Mouse (Mus musculus) testis, postnatal 10 days (tissue): ENCODE results near the gene Nek2.

ENCODE experiments used
- DNase-seq: peaks from one replicate; pipeline ENCODE4 v3.0.0; 2021; ENCODE audit warnings: low spot score

Nek2 gene

DNA sequence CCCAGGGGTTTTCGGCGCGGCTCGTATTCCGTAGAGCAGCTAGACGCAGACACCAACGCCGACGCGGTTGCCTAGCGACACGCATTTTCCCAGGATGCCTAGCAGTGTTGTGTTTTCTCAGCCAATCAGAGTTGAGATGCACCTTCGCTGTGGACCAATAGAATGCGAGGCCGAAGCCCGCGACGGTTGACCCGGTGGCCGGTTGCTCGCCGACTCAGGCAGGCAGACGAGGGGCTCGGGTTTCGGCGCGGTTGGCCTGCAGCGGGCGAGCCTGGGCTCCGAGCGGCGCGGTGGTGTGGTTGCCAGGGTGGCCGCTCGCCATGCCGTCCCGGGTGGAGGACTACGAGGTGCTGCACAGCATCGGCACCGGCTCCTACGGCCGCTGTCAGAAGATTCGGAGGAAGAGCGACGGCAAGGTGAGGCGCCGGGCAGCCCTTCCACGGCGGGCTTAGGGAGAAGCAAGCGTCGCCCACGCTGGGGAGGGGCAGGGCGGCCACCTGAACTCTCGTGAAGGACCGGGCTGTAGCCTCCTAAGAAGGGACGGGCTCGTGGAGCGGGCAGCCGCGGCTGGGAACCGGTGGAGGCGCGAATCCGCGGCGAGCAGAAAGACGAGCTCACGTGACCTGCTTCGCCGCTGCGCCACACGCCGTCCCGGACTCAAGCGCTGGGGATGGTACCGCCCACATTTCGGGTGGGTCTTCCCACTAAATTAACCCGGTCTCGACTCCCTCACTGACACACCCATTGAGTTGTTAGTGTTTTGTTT, at the start of gene Nek2:
Nek2 (plus strand) TSS at position 119 of the 766 bp plus-strand sequence.
- peak; percentile 98 for DNase-seq

DNA sequence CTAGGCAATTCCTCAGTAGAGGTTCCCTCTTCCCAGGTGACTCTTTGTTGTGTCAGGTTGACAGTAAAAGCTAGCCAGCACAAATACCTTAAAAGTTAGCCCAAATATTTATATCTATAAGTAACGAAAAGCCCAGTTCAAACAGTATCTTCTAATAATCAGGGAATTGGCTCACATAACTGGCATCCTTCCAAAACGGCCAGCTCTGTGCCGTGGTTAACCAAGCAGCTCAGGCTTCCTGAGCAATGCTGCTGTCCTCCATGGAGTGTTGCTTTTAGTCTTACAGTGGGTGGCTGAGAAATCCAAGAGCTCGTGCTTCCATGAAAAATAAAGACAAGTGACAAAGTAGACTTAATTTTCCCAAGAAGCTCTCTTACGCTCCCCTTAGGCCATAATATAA, 47.1 kb upstream of the Nek2 start:
- DNase-seq: no peak

DNA sequence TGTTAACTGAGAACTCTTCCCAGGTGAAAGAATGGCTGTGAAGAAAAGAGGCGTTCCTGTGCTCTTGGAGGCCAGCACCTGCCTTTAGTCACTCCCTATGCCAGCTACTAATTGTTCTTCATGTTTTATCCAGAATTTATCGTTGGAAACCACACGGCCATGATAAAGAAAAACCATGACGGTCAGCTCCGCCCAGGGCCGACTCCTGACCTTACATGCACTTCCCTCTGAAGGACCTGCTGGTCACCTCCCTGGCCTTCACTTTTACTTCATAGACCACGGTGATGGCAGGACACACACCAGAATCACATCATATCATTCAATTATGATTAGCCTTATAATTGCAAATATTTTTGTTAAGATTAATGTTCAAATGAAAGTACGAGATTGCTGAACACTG, 46.1 kb upstream of the Nek2 start:
- DNase-seq: no peak

DNA sequence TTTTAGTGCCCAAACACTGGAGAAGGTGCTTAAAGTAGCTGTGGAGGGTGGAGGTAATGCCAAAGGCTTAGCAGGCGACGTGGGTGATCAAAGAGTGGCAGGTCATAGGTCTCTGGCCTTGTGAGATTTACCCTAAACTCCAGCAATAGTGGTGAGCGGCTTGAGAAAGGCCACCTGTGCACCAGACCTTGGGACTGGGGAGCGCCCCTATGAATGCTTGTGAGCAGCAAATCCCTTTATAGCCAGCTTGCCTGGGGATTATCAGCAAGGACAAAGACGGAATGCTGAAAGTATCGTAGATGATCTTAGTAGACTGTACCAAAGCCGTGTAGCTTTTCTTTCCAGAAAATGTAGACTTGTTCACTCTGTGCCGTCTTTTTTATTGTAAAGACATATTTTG, 43.7 kb upstream of the Nek2 start:
- no peak for DNase-seq

DNA sequence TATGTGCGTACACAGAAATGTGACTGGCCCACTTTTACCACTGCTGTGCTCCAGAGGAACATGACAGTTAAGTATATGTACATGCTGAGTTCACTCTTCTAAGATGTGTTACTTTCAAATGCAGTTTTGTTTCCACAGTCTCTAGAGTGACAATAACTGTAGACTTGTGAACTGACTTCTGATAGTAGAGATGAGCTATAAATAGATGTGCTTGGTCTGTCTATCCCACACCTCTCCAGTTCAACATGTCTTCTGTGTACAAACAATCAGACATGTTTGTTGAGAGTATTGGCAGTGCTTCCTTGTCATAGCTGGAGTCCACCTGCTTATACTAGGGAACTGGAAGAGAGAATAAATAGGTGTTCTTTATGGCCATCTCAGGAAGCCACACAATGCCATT, 40.8 kb upstream of the Nek2 start:
- no peak for DNase-seq

DNA sequence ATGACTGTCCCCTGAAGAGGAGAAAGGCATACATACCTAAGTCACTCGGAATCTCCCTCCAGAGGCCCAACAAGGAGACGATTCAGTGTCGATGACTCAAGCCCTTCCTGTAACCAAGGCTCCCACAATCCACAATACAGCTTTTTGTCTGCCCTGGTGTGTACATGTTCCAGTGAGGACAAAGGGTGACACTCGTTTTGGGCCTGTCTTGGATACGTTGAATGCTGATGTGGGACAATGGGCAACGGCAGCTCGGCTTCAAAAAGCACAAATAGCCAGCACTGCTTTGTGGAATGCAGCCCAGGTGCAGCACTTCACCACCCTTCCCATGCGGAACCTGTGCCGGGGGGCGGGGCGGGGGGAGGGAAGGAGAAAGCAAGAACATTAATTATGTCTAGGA, 36.1 kb upstream of the Nek2 start:
- peak; percentile 31 for DNase-seq

DNA sequence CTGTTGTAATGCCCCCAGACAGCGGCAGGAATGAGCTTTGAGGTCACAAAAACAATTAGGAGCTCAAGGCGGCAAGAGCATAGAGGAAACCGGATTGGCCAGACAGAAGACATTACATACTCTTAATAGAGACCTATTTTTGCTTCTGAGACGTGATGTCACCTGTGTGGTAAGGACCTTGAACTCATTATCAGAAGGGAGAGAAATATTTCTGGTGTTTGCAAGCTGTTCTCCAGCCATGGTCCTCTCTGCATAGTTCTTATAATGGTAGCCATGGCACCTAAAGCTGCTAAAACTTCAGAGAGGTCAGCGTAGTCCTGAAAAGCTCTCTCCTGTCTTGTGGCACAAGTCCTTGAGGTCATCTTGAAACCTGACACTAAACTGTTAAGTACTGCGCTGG, 35.0 kb upstream of the Nek2 start:
- no peak for DNase-seq

DNA sequence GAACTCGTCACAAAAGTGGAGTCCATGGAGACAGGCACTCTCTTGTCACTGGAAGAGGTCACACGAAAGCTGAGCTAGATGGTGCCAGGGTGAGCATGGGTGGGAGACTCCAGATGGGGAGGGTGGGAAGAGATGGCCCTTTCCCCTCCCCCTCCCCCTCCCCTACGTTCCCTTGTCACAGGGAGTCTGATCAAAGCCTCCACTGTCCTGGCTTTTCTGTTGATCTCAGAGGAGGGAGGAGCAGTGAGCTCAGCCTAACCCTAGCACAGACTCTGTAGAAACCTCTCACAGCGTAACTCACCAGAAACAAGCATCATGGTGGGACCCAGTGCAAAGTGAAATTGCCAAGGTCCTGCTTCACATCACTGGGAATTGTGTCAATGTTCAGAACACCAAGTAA, 33.9 kb upstream of the Nek2 start:
- peak; percentile 15 for DNase-seq

DNA sequence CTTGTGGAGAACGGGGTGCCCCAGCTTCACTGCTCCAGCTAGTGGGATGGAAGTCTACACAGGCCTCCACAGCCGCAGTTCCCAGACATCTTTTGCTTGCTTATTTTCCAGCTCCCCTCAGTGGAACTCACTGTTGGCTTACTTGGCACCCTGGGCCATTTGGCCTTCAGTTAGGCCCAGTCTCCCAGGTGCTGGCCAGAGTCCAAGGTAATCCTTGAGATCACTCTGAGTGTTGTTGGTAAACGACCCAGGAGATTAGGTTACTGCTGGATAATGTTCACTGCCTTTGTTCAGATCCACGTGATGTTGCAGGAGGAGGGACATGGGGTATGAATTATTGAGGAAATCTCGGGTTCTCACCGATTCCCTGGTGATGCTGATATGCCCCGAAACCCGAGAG, 28.3 kb upstream of the Nek2 start:
- no peak for DNase-seq

DNA sequence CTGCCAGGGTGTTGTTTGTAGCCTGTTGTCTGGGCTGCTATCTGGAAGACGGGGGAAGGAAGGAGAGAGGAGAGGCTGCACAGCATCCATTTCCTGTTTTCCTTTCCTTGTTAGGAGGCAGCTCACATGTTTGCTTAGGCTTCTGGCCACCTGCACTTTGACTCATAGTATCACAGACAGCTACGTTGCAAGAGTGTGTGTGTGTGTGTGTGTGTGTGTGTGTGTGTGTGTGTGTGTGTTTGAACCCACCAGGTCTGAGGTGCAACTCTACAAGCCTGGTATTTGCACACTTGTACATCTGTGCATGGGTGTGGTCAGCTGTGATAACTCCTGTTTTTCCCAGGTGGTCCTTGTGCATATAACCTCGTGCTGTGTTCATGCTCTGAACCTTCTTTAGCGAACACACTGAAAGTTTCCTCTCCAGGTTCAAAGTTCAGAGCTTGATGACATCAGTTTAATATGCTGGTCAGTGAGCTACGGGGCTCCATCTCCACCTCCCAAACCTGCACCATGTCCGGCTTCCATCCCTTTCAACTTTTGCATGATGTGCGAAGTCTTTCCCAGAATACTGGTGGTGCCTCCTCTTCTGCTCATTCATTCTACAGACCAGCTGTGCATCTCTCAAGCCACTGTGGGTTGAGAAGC, 27.2 kb upstream of the Nek2 start:
- DNase-seq: no peak

DNA sequence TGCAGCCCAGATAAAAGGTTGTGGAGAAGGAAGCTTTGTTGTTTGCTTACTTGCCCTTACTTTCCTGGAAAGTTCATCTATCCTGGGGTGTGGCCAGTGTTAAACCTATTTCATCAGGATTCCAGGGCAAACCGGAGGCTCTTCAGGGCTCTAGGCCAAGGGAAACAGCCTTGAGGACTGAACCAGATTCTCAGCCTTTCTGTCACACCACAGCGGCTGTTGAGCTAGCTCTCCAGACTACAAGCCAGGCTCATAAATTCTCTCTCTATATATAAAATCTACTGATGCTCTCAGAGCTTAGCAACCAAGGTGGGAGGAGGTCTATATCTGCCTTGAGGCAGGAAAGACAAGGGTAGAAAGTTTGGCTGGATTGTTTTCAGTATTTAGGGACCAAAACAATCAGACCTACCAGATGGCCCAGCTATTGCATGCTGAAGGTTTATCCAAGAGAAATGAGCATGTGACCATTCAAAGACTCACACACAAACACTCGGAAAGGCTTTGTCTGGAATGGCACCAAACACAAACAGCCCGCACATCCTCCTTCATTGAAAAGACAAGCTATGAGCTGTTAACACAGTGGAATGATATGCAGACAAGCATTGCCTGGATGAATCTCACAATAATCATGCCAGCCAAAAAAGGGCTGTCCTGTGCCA, 24.9 kb upstream of the Nek2 start:
- DNase-seq: no peak

DNA sequence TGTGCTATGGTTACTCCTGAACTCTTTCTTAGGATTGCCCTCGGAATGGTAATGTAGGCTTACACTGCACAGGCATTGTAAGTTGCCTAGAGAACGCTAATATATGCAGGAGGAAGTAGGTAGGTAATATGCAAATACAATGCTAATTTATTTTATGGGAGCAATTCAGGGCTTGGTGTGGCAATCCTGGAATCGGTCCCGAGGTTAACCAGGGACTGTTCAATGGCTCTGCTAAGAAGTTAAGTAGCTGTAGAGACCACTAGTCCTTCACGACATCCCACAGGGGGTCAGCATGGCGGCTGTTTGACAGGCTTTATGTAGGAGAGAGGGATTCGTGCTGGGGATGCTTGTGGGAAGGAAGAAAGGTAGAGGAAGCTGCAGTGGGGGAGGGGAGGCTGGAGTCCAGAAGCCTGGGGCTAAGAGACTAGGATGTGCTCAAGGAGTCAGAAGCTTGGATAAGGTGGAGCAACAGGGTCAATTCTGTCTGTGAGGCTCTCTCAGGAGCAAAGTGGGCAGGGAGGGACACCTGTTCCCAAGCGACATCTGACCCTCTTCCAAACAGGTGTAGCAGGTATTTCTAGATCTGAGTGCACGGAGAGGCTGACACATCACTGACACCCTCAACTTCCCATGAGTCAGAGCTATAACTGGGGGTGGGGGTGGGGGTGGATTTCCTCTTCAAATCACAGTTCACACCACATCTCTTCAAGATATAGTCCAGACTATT, 19.0 kb upstream of the Nek2 start:
- DNase-seq: no peak

DNA sequence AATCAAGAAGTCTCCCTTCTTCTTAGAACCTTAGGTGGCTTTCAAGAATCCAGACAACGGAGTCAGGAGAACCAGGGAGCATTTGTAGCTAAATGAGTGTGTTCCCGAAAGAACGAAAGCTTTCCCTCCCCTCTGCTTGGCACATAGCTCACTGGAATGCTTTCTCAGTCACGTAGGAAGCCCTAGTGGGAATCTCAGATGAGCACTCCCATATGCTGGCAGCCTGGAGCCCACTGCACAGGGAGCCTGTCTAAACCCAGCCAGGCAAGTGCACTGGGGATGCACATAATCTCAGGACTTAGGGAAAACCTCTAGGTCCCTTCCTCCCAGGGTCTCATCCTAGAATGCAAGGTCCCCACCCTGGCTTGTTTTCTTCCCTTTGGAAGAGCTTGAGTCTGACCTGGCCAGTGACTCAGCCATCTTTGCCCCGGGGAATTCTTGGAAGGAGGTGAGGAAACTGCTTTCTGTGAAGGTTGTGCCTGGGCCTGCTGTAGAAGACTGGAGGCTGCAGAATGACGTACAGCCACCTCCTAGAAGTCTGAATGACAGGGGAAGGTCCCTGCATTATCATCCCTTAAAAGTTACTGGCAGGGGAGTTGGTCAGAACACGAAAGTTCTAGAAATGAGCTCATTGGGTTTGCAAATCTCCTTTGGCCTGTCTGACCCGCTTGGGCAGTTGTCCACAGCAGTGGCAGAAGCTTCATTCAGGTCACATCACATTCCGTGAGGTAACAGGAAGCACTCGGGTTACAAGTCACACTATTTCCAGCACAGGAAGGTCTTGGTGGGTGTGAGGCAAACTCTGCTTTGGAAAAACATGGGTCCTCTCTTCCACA, 18.2 kb upstream of the Nek2 start:
- no peak for DNase-seq

DNA sequence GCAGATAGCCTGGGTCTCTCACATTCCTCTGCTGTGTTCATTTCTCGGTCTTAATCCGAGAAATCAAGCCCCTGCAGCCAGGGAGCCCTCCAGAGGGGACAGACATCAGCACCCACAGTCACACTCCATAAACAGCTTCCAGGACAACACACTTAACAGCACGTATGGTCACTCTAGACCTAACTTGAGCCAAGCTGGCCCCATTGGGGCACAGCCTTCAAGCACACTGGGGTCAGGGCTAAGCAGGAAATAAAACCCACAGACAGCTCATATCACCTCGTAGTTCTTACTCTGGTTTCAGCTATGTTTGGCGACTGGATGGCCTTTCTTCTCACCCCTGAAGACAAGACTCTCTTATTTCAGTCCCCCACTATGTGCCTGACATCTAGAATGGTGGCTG, 16.5 kb upstream of the Nek2 start:
- no peak for DNase-seq

DNA sequence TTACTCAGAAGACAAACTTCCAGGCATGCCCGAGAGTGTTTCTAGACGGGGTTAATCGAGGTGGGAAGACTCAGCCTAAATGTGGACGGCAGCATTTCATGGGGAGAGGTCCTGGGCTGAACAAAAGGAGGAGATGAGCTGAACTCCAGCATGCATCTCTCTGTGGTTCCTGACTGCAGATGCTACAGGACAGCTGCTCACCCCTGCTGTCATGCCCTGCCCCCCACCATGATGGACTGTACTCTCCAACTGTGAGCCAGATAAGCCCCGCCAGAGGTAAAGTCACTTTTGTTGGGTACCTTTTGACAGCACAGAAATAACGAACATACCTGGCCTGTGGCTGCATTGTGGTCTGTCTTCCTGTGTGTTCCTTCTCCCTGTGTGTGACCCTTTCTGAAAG, 15.5 kb upstream of the Nek2 start:
- DNase-seq: no peak

DNA sequence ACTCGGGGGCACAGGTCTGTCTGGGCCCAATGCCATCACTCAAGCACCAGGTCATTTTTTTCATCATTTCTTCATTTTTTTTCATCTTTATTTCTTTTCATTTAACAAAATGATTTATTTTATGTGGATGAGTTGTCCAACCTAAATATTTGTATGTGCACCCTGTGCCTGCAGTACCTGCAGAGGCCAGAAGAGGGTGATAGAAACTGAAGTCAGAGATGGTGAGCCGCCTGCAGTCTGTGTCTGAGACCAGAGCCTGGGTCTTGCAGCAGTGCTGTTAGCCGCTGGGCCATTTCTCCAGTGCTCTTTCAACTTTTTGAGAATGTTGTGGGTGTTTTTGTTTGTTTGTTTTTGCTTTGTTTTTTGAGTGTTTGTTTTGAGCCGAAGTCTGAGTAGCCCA, 14.5 kb upstream of the Nek2 start:
- no peak for DNase-seq

DNA sequence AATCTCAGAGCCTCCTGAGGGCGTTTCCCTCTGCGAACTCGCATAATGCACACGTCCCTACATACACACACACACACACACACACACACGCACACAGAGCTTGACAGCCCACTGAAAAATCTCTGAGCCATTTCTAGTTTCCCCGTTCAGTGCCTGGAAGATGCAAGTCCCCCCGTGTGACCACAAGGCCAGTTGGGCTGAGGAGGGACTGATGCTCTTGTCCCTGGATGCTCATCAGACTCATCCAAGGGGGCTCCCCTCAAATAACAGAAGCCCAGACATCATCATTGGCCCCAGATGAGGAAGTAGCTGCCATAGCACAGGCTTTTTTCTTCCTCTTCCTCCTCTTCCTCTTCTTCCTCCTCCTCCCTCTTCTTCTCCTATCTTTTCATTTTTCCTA, 13.3 kb upstream of the Nek2 start:
- DNase-seq: no peak

DNA sequence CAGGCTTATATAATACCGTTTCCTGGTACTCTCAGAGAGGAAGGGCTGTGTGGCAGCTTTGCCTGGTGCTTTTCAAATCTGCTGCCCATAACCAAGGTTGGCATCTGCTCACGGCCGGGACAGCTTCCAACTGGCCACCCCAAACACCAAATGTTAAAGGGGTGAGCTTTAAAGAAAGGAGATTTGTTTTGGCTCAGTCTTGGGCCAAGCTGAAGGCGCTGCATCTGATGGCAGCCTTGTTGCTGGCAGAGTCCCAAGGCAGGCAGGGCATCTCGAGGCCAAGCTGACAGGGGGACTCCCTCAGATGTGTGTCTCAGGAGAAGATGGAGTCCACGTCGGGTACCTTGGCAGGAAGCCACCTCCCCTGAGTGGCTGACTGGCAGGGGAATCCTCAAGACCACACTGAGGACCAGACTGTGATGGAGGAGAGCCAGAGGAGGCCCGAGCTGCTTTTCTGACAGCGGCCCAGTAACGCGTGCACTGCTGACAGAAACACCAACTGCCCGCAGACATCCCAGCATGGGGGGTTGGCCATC, 12.5 kb upstream of the Nek2 start:
- peak; percentile 57 for DNase-seq

DNA sequence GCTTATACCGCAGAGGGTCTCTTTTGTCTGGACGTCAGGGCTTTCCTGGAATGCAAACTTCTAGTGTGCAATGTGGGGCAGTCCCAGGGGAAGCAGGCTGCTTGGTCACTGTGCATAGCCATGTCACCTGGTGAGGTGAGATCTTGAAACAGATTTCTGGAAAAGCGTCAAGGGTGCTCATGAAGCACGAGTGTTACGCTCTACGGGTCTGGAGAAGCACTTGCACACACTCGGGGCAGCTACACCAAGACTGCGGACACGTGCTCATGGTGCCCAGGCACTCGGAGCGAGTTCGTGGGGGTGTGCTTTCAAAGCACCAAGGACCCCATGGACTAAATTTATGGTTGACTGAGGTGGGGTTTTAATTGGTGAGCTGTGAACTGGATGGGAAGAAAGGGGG, 9.5 kb upstream of the Nek2 start:
- DNase-seq: no peak

DNA sequence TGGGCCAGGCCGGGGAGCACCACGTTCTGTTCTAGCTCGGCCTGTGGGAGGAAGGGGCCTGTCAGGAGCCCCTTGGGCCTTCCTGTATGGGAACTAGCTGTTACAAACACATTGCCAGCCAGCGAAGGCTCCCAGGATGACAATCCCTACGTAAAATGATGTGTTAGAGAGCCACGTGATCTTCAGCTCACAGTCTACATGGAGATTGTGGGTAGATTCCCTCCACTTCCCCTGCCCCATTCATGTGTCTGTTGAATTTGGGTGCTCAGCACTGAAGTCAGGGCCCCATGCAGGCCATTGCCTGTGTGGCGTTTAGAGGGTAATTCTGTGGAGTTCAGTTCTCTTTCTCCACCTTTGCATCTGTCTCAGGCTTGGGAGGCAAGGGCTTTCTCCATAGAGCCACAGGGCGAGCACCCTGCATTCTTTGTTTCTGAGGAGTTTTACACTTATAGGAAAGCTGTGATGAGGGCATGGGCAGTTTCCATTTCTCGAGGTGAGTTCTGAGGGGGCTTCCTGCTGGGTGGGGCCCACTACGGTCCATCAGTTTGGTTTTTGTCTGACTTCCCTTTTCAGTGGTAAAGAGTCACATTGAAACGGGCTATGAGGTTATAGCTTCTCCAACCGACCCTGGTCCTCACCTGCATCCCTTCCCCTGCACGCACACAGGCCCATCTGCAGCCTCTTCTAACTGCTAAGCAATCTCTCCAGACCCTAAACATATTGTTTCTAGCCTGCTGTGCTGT, 8.1 kb upstream of the Nek2 start:
- DNase-seq: no peak

DNA sequence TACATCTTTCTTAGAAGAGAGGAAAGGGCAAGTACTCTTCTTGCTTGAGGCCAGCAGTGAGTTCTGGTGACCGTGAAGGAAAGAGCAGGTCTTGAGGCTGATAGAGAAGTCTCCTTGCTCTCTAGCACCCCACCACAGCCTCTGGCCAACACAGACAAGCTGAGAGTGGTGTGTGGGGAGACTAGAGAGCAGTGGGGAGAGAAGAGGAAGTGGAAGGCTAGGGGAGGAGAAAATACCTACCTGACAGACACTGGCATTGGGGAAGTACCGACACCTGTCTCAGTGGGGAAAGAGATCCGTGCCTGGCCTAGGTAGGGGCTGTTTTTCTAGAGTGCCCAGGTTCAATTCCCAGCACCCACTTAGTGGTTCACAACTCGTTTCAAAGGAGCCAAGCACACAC, 7.0 kb upstream of the Nek2 start:
- no peak for DNase-seq
